11 mouse cellular contexts compared by ENCODE assay signal in genomic region chr10:120420971-120421629, GRCm38 (mm10). TPM values are rescaled to one million over a fixed set of nuclear protein-coding genes. Genes with fewer than 3 reads are reported as not detected.
DNase-seq lines count a peak whose midpoint lies in the region; ATAC-seq and TF ChIP-seq lines count a peak whose summit lies in the region.
"Had no signal": no experiment of that assay in that cellular context is flagged by ENCODE, and none has a peak within 500 bp of the region (broad histone marks: within the 10 kb centered on the region; RNA-seq: fewer than 3 reads in every experiment).

No protein-coding gene starts in this region.

- no peak for TF ChIP-seq CTCF in heart, adult 2 months (IDR thresholded peaks at IDR 0.05)

- no peak overlapping the region for H3K9ac ChIP-seq in heart, adult 2 months (ENCODE audit: low read depth, low read length)
- no peak overlapping the region for H3K9ac ChIP-seq in embryonic facial prominence, embryonic 15.5 days

- TF ChIP-seq POLR2A in heart, adult 2 months (IDR thresholded peaks at IDR 0.05; ENCODE audit: insufficient read depth, low read depth, low read length), result no peak

- WGBS in heart, adult 2 months, result 78% methylated on average over 15 of the region's 15 CpGs
- WGBS in embryonic facial prominence, embryonic 15.5 days, result 52% methylated on average over 15 of the region's 15 CpGs
- 77% methylated on average over 14 of the region's 15 CpGs for WGBS in macrophage (ENCODE audit: missing documents)

- intact Hi-C loops in heart, adult 2 months (cut with DNase I), result loop anchor here (5.0 kb wide), 1 partner anchor 51 kb away; no protein-coding TSS in a partner anchor

- no peak overlapping the region for H3K27ac ChIP-seq in heart, adult 2 months
- H3K27ac ChIP-seq in embryonic facial prominence, embryonic 15.5 days (replicated peaks), result 0 out of 2 replicates have a peak overlapping the region, but pooled peaks have one; percentile 48
- peak overlapping the region; percentile 67 for H3K27ac ChIP-seq in macrophage

- no peak overlapping the region for H3K4me2 ChIP-seq in embryonic facial prominence, embryonic 15.5 days (replicated peaks)

- H3K36me3 ChIP-seq in heart, adult 2 months (ENCODE audit: control insufficient read depth, insufficient read depth, low read length), result no peaks in the 10 kb centered on the region
- H3K36me3 ChIP-seq in embryonic facial prominence, embryonic 15.5 days, result no peaks in the 10 kb centered on the region
- no peaks in the 10 kb centered on the region for H3K36me3 ChIP-seq in macrophage (ENCODE audit: inconsistent target)

- H3K4me3 ChIP-seq in heart, adult 2 months, result no peak overlapping the region
- H3K4me3 ChIP-seq in embryonic facial prominence, embryonic 15.5 days (replicated peaks), result no peak overlapping the region
- no peak overlapping the region for H3K4me3 ChIP-seq in macrophage (ENCODE audit: inconsistent target)

- H3K27me3 ChIP-seq in heart, adult 2 months (ENCODE audit: control insufficient read depth, insufficient read depth, low read length), result no peaks in the 10 kb centered on the region
- no peaks in the 10 kb centered on the region for H3K27me3 ChIP-seq in embryonic facial prominence, embryonic 15.5 days
- H3K27me3 ChIP-seq: Patski had no signal

- no peaks in the 10 kb centered on the region for H3K9me3 ChIP-seq in embryonic facial prominence, embryonic 15.5 days (replicated peaks)

- TF ChIP-seq EP300 in heart, adult 2 months (IDR thresholded peaks at IDR 0.05; ENCODE audit: insufficient read depth, low read depth, low read length), result no peak

- no peaks in the 10 kb centered on the region for H3K79me2 ChIP-seq in heart, adult 2 months (replicated peaks; ENCODE audit: control insufficient read depth, insufficient read depth, low read length)
- peaks cover 7% of the 10 kb centered on the region for H3K79me2 ChIP-seq in macrophage (ENCODE audit: inconsistent target)

- ATAC-seq in embryonic facial prominence, embryonic 15.5 days (ENCODE audit: insufficient number of reproducible peaks, low FRiP score, low TSS enrichment, low read depth), result no peak
- ATAC-seq in erythroblast, adult 5-6 weeks (replicated peaks; ENCODE audit: low FRiP score, poor library complexity, severe bottlenecking), result no peak

- peak; percentile 64 for DNase-seq in heart, adult 11 months
- no peak for DNase-seq in heart, adult 2 months
- peak; percentile 37 to 46 for DNase-seq in kidney, postnatal 4 days
- no peak for DNase-seq in kidney, adult 18-20 months
- DNase-seq in left cerebral cortex, adult 9 months (ENCODE audit: low spot score in 2 of 2), result no peak
- DNase-seq: spleen, adult 18-20 months had no signal

- H3K4me1 ChIP-seq in heart, adult 2 months (ENCODE audit: control insufficient read depth, insufficient read depth, low read length), result no peaks in the 10 kb centered on the region; the same call in 1 of the 2 replicates
- peaks cover 62% of the 10 kb centered on the region for H3K4me1 ChIP-seq in embryonic facial prominence, embryonic 15.5 days

RNA-seq across cellular contexts. Expression of gene Hmga2, which starts 55.2 kb away (rescaled TPM):
- total RNA-seq in heart, adult 2 months (2021), result not detected
- not detected in 2 replicates for polyA plus RNA-seq in heart, adult 2 months (2012; rRNA removed)
- 11.1 and 11.5 TPM in 2 replicates for polyA plus RNA-seq in embryonic facial prominence, embryonic 15.5 days (2015; fragmentation: Nextera tagmentation; extraction: Ambion mirVana)
- total RNA-seq in macrophage (2018; cell fraction: chromatin; rRNA removed), result 10 to 100 TPM in 16 of 26 experiments, 1 to 10 TPM in 10; 1.9 to 95.1 (median 16.8) TPM
- 10 to 100 TPM in 13 of 26 experiments, 1 to 10 TPM in 11, under 1 TPM in 2; 0.96 to 31.6 (median 9.4) TPM for total RNA-seq in macrophage (2018; cell fraction: cytosol; rRNA removed)
- 100 to 1,000 TPM in 1 of 26 experiments, 10 to 100 TPM in 12, 1 to 10 TPM in 13; 1.1 to 120 (median 10.5) TPM for total RNA-seq in macrophage (2018; cell fraction: nucleus; rRNA removed)
- 3.6 to 62.9 TPM (median 18.0 TPM) in 3 replicates for polyA plus RNA-seq in macrophage (2018)
- not detected in 2 replicates for total RNA-seq in erythroblast, adult 5-6 weeks (2015; ENCODE audit: low replicate concordance)
- 0.14 TPM in 1 of 2 replicates, not detected in the other for total RNA-seq in erythroblast, adult 5-6 weeks (2017; ENCODE audit: low replicate concordance)
- total RNA-seq: liver, adult 2 months had no signal

Comparison
In these comparisons a context has a peak if more than half of its experiments do, and no peak if none do; other contexts are left out.
1. DNase-seq: peak in heart, adult 11 months (single experiment) and kidney, postnatal 4 days (2 of 2); none in heart, adult 2 months (0 of 2), kidney, adult 18-20 months (single experiment) and left cerebral cortex, adult 9 months (0 of 2).